8 mouse cellular contexts compared by ENCODE assay signal in the genomic region with DNA sequence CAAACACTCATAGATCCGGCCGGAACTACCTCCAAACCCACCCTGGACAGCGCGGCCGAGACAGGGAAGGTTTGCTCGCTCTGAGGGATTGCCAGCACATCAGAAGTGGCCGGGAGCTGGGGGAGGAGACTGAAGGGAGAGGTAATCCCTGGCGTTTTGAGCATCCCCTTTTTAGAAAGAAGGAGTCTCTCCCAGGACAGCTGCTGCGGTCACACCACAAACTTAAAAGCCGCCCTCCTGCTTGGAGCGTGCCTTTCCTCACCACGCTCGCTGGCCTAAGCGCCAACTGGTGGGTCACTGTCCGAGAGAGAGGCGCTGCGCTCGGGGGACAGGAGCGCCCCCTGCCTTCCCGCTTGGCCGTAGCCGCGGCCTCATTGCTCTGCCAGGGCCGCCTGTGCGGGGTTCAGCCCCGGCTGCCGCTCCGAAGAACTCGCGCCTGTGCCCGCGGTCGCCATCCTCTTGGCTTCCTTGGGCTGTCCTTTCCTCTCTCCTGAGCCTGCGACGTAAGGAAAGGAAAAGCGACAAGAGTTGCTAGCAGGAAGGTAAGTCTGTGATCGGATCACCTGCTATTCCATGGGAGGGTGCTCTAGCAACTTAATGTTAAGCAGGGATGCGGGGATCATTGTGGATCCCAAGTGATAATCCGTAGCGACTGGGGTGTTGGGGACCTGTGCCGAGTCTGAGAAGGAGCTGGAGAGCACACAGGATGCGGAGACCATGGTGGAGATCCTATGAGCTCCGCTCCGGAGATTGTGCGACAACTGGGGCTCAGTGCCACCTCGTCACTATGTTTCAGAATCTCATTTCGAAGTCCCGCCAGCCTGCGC. TPM values are rescaled to one million over a fixed set of nuclear protein-coding genes. Genes with fewer than 3 reads are reported as not detected.
DNase-seq lines count a peak whose midpoint lies in the region; ATAC-seq lines count a peak whose summit lies in the region.

A gene (plus strand): TSS at position 253 of the 827 bp plus-strand sequence.

- under 1% methylated on average over 49 of the region's 49 CpGs for WGBS in intestine, embryonic 15.5 days

- H3K9ac ChIP-seq in intestine, embryonic 15.5 days, result peak within 1 kb of the TSS; percentile 33

- peak within 1 kb of the TSS; percentile 94 for H3K4me2 ChIP-seq in intestine, embryonic 15.5 days (replicated peaks)

- peak; percentile 26 for DNase-seq in adrenal gland, adult 8-10 months
- peak; percentile 90 for DNase-seq in embryo, embryonic 11 days
- peak; percentile 58 to 76 for DNase-seq in gastrocnemius, postnatal 4 days (ENCODE audit: low spot score in 2 of 2)
- peak; percentile 42 to 49 for DNase-seq in left cerebral cortex, adult 8-10 months (ENCODE audit: low spot score in 2 of 2)
- peak; percentile 75 to 76 for DNase-seq in lung, postnatal 4 days
- peak; percentile 71 to 75 for DNase-seq in right cerebral cortex, adult 2 months (ENCODE audit: low spot score in 2 of 2)
- no peak for DNase-seq in T-cell, adult 2 months (ENCODE audit: low spot score)

- H3K27me3 ChIP-seq in intestine, embryonic 15.5 days (replicated peaks), result no peaks in the 10 kb centered on the region

- H3K27ac ChIP-seq in intestine, embryonic 15.5 days, result no peak within 1 kb of the TSS

- H3K36me3 ChIP-seq in intestine, embryonic 15.5 days, result no peaks in the 10 kb centered on the region

- no peaks in the 10 kb centered on the region for H3K9me3 ChIP-seq in intestine, embryonic 15.5 days

- H3K4me3 ChIP-seq in intestine, embryonic 15.5 days (replicated peaks), result peak within 1 kb of the TSS; percentile 53

- 0 out of 2 replicates have a peak, but pooled peaks cover 3% of the 10 kb centered on the region for H3K4me1 ChIP-seq in intestine, embryonic 15.5 days (replicated peaks)

- ATAC-seq in intestine, embryonic 15.5 days, result peak; percentile 99

RNA-seq across cellular contexts. Expression of the gene that starts here (rescaled TPM):
- total RNA-seq in adrenal gland, adult 8-10 months (2022), result 1 to 10 TPM; 2.1 to 4.6 (median 3.9) TPM
- 10 to 100 TPM in 1 of 2 experiments, 1 to 10 TPM in 1; 9.2 to 10.2 TPM for total RNA-seq in gastrocnemius, postnatal 4 days (2021)
- polyA plus RNA-seq in intestine, embryonic 15.5 days (2015; fragmentation: Nextera tagmentation; extraction: Ambion mirVana), result 8.7 and 10.0 TPM in 2 replicates
- total RNA-seq in left cerebral cortex, adult 8-10 months (2022), result 1 to 10 TPM; 4.7 to 5.8 (median 5.3) TPM
